Mouse (Mus musculus): ENCODE measurements around the gene Smchd1.
"Not testable (repeated sequence)": the region's sequence is repeated elsewhere in the genome, so short reads cannot be mapped to it uniquely, and the experiment has no call there.

The Smchd1 gene

GRCm38 (mm10) chr17:71474762-71475704, at the start of gene Smchd1:
Gene Smchd1, minus strand, starts transcription at chr17:71475343.
- DNase-seq (ENCODE audit: extremely low spot score, low read depth, low spot score), result no peak

- DNase-seq (ENCODE audit: extremely low spot score, low read depth, low spot score), result no peak
Observed at GRCm38 (mm10) chr17:71510297-71510696, 35.2 kb upstream of the Smchd1 start.

DNA sequence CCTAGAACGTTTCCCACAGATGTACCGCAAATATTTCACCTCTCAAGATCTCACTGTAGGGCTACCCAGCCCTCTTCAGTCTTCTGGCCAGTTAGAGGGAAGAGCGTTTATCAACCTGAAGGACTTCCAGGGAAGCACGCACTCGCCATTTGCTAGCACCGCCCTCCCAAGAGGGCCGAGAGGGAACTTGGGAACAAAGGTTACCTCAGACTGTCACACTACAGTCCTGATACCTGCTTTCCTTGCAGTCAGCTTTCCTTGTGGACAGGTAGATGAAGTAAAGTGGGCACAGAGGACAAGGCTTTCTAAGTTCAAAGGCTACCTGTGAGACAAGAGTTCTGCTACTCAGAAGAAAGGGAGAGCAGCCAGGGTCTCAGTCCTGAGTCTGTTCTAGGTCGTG, 31.7 kb upstream of the Smchd1 start:
- no peak for DNase-seq (ENCODE audit: extremely low spot score, low read depth, low spot score)

DNA sequence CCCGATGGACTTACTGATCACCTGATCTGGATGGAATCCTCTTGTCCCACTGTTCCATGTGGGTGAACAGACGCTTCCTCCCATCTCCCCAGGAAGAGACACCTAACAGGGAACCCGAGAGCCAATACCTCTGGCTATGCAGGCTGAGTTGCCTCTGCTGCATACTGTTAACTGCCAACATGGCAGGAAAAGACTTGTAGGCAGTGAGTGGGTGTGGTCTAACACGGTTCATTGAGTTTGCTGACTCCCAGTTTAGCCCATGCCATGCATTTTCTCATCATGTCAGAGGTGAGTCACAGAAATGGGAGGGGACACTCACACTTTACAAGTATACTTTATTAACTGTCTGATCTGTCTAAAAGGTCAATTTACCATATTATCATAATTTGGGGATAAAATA, 20.6 kb upstream of the Smchd1 start:
- DNase-seq (ENCODE audit: extremely low spot score, low read depth, low spot score), result no peak

DNA sequence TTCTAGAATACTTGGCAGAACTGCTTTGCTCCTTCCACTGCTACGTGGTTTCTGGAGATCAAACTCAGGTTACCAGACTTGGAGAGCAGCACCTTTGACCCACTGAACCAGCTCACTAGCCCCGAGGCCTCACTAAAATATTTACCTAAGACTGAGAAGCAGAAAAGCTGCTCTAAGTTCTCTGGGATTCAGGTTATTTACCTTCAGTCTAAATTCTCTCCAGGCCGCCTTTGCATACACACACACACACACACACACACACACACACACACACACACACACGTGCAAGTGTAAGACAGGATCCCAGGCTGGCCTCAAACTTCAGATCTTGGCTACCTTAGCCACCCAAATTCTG, 16.2 kb upstream of the Smchd1 start:
- DNase-seq (ENCODE audit: extremely low spot score, low read depth, low spot score), result no peak

- DNase-seq (ENCODE audit: extremely low spot score, low read depth, low spot score), result no peak
Observed at GRCm38 (mm10) chr17:71490666-71491331, 15.7 kb upstream of the Smchd1 start.

DNA sequence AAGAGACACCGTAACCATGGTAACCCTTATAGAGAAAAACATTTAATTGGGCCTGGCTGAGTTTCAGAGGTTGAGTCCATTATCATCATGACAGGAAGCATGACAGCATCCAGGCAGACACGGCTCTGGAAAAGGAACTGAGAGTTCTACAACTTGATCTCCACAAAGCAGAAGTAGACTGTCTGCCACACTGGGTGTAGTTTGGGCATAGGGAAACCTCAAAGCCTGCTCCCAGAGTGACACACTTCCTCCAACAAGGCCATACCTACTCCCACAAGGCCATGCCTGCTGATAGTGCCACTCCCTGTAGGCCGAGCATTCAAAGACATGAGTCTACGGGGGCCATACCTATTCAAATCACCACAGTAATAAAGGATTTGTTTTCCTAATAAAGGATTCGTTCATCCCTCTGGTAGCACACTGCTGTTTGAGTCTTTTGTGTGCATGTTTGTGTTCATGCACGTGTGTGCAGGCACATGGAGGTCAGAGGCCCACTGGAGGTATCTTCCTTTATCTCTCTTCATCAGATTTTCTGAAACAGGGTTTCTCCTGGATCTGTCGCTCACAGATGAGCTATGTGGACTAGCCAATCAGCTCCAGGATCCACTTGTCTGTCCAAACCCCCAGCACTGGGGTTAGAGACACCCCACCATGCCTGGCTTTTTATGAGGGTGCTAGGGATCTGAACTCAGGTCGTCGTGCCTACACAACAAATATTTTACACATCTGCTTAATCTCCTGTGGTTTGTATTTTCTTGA, 14.7 kb upstream of the Smchd1 start:
- no peak for DNase-seq (ENCODE audit: extremely low spot score, low read depth, low spot score)

- DNase-seq (ENCODE audit: extremely low spot score, low read depth, low spot score), result no peak
Observed at GRCm38 (mm10) chr17:71486231-71486851, 11.2 kb upstream of the Smchd1 start.

DNA sequence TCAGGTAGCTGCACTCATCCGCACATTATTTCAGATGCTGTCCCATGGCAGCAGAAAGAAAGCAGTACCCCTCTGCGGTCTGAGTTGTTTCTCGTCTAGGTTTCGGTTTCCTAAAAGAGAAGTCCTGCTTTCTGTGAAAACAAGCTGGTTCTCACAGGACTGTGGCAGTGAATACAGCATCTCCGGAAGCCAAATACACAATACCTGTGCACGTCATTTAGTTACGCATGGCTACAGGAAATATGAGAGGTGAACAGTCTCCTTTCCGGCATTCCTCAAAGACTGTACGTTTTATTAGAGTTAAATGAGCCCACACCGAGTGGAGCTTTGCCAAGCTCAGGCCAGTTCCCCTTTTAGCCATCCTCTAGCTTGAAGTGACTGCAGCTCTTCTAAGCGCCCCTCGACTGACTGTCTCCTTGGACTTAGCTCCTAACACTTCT, 10.7 kb upstream of the Smchd1 start:
- no peak for DNase-seq (ENCODE audit: extremely low spot score, low read depth, low spot score)

DNA sequence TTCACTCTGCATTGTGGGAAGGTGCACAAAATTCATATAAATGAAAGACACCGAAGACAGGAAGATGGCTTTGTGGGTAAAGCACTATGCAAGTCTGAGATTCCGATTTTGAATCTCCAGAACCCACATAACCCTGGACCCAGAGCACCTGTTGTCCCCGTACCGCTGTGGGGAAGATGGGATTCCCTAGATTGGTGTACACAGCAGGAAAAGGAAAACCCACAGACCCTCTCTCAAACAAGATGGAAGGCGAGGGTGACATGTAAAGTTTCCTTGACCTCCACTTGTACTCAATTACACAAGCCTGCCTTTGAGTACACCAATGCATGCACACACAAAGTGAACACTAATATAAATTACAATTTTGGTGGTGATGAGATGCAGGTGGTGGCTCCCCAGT, 9.6 kb upstream of the Smchd1 start:
- DNase-seq (ENCODE audit: extremely low spot score, low read depth, low spot score), result no peak

DNA sequence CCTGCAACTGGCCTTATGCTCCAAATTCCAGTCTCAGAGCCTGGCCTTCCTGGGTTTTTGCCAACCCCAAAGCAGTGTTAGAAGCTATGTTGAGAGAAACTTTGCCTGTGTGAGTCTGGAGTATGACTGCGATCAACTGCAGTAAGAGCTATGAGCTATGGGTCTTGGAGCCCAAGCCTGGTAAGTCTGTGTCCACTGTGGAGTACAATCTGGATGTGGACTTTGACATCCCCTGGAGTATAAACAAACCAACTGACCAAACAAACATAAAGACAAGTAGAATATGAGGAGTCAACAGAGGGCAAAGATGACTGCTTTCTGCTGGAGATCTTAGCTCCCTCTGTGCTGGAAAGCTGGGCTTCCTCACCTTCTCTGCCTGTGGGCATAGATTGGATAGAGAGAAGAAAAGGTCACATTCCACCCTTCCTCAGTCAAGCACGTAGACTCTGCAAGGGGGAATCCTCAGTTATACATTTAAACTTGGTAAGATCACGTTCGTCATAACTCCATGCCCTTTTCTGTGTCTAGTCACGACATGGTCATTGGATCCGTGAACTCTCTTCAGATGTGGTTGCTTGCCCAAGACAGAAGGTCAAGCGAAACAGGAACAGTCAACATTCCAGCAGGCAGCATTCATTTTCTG, 8.4 kb upstream of the Smchd1 start:
- no peak for DNase-seq (ENCODE audit: extremely low spot score, low read depth, low spot score)

GRCm38 (mm10) chr17:71479381-71479901, 4.3 kb upstream of the Smchd1 start:
- no peak for DNase-seq (ENCODE audit: extremely low spot score, low read depth, low spot score)

DNA sequence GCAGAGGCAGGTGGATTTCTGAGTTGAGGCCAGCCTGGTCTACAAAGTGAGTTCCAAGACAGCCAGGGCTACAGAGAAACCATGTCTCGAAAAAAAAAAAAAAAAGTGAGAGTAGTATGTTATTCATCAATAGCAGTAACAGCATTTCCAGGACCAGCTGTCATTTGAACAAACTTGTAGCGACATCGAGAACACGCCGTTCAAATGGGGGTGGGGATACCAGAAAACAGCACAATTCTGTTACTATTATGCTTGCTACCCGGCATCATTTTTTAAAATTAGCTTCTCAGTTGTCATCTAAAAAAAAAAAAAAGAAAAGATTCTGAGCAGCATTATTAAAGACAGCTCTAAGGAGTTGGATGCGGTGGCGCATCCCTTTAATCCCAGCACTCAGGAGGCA, 2.3 kb upstream of the Smchd1 start:
- no peak for DNase-seq (ENCODE audit: extremely low spot score, low read depth, low spot score)

- no peak for DNase-seq (ENCODE audit: extremely low spot score, low read depth, low spot score)
Observed at GRCm38 (mm10) chr17:71476346-71477020, 1.3 kb upstream of the Smchd1 start.

- DNase-seq (ENCODE audit: extremely low spot score, low read depth, low spot score), result no peak
Observed at GRCm38 (mm10) chr17:71475705-71476089, 554 bp upstream of the Smchd1 start.

DNA sequence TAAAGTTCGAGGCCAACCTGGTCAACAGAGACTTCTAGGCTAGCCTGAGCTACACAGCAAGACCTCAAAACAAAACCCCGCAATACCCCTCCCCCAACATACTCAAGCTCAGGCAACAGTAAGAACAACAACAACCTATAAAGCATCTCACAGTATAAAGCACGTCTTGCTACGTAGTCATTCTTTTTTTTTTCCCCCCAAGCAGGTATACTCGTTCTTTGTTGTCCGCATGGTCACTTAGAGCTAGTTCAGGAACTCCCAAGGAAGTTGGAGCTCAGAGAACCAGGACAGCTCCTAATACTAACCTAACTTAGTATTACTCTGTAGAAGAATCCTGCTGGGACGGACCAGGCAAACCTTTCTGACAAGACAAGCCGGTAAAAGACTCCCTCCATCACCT, 1.0 kb downstream of the Smchd1 start:
- DNase-seq (ENCODE audit: extremely low spot score, low read depth, low spot score), result no peak

- DNase-seq (ENCODE audit: extremely low spot score, low read depth, low spot score), result no peak
Observed at GRCm38 (mm10) chr17:71471261-71471660, 3.9 kb downstream of the Smchd1 start.

- DNase-seq (ENCODE audit: extremely low spot score, low read depth, low spot score), result no peak
Observed at GRCm38 (mm10) chr17:71460312-71460711, 14.8 kb downstream of the Smchd1 start.

GRCm38 (mm10) chr17:71459818-71460217, 15.3 kb downstream of the Smchd1 start, which contains the start of gene Gm4707:
Gene Gm4707, minus strand, starts transcription at chr17:71459918.
- no peak for DNase-seq (ENCODE audit: extremely low spot score, low read depth, low spot score)

DNA sequence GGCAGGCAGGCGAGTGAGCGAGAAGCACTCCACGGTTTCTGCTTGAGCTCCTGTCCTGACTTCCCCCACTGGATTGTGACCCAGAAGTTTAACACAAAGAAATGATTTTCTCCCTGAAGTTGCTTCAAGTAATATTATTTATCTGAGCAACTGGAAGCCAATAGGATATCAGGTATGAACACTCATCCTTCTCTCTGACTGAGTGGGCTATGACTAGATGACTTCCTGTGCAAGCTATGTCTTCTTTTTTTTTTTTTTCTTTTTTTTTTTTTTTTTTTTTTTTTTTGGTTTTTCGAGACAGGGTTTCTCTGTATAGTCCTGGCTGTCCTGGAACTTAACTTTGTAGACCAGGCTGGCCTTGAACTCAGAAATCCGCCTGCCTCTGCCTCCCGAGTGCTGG, 17.8 kb downstream of the Smchd1 start:
- DNase-seq (ENCODE audit: extremely low spot score, low read depth, low spot score), result not testable (repeated sequence)

Measured in hindlimb bud, embryonic 11.5 days (tissue).